Mouse (Mus musculus): ENCODE data around the gene Hoxa5. TPM values are rescaled to one million over a fixed set of nuclear protein-coding genes. Genes with fewer than 3 reads are reported as not detected.

Gene Hoxa5
- total and polyA plus RNA-seq, 3 experiments, result 0.83 to 4.1 (median 1.5) TPM

- dilution Hi-C loops (cut with MboI; ENCODE audit: extremely low pct_ligation_motif_present, extremely low pct_unique_long_range_greater_than_20kb, low sequenced_read_pairs) (no loop called here), in situ Hi-C loops (cut with MboI; ENCODE audit: low pct_ligation_motif_present, low pct_unique_long_range_greater_than_20kb, low sequenced_read_pairs) (loop anchor here (10.0 to 25.0 kb wide), 3 partner anchors 213 to 1010 kb away; partner anchors contain the start of gene Skap2)
- TF ChIP-seq NRF1 (IDR thresholded peaks at IDR 0.05; ENCODE audit: low read depth, low read length) (no peak), IRF4 (IDR thresholded peaks at IDR 0.05; ENCODE audit: low read depth, low read length) (no peak), ETS1 (conservative IDR thresholded peaks at IDR 0.05; ENCODE audit: low read depth, low read length) (no peak), JUND (conservative IDR thresholded peaks at IDR 0.05; ENCODE audit: low read depth, low read length) (no peak), TBP (conservative IDR thresholded peaks at IDR 0.05; ENCODE audit: low read depth, low read length) (no peak), USF1 (IDR thresholded peaks at IDR 0.05; ENCODE audit: low read depth, low read length) (no peak), MEF2A (IDR thresholded peaks at IDR 0.05; ENCODE audit: borderline replicate concordance, low read depth, low read length) (no peak), MAX (IDR thresholded peaks at IDR 0.05; ENCODE audit: low read length) (no peak), KAT2A (IDR thresholded peaks at IDR 0.05; ENCODE audit: insufficient replicate concordance, low read length) (no peak), BHLHE40 (IDR thresholded peaks at IDR 0.05; ENCODE audit: low read depth, low read length) (no peak), ELF1 (IDR thresholded peaks at IDR 0.05; ENCODE audit: low read depth, low read length) (no peak), TCF12 (IDR thresholded peaks at IDR 0.05; ENCODE audit: low read depth, low read length) (no peak), NELFE (IDR thresholded peaks at IDR 0.05; ENCODE audit: low read depth, low read length) (no peak)
- no peak overlapping the region for H3K9ac ChIP-seq (ENCODE audit: insufficient read depth, low read depth)
- no peaks in the 10 kb centered on the region for H3K27me3 ChIP-seq (replicated peaks)
- H3K27ac ChIP-seq (ENCODE audit: insufficient read depth, low read depth), result no peak overlapping the region
- peaks cover 18% of the 10 kb centered on the region for H3K9me3 ChIP-seq (replicated peaks; ENCODE audit: low read length)
- no peak overlapping the region for H3K4me2 ChIP-seq (ENCODE audit: insufficient read depth, low read depth, poor library complexity, severe bottlenecking)
- peaks cover 4 to 20% of the 10 kb centered on the region in 2 experiments for H3K36me3 ChIP-seq (replicated peaks in 1 of 2; ENCODE audit: control insufficient read depth in 1 of 2, insufficient read depth in 1 of 2, low read length in 1 of 2)
- H3K79me2 ChIP-seq (replicated peaks; ENCODE audit: control insufficient read depth, extremely low read depth, insufficient read depth, poor library complexity, severe bottlenecking), result no peaks in the 10 kb centered on the region
- H3K4me3 ChIP-seq (replicated peaks in 1 of 3; ENCODE audit: low read depth in 2 of 3, low read length in 2 of 3, poor library complexity in 1 of 3), result no peak overlapping the region
- H3K4me1 ChIP-seq (ENCODE audit: control insufficient read depth in 1 of 2, insufficient read depth in 2 of 2), result peaks cover 0 to 13% of the 10 kb centered on the region in 2 experiments; a peak in 2 of 4 replicates
- no peak for DNase-seq (ENCODE audit: extremely low read depth)
Observed at GRCm38 (mm10) chr6:52224895-52225611, 20.7 kb upstream of the Hoxa5 start.

- no peak overlapping the region for H3K4me2 ChIP-seq (ENCODE audit: insufficient read depth, low read depth, poor library complexity, severe bottlenecking)
Observed at GRCm38 (mm10) chr6:52223939-52224760, 19.8 kb upstream of the Hoxa5 start.

More at GRCm38 (mm10) chr6:52223939-52224760, 19.8 kb upstream of the Hoxa5 start:
- Histone ChIP-seq H3K9me3 (replicated peaks; ENCODE audit: low read length) (peaks cover 10% of the 10 kb centered on the region), H3K4me3 (replicated peaks in 1 of 3; ENCODE audit: low read depth in 2 of 3, low read length in 2 of 3, poor library complexity in 1 of 3) (no peak overlapping the region), H3K4me1 (ENCODE audit: control insufficient read depth in 1 of 2, insufficient read depth in 2 of 2) (peaks cover 0 to 13% of the 10 kb centered on the region in 2 experiments; a peak in 2 of 4 replicates), H3K27ac (ENCODE audit: insufficient read depth, low read depth) (no peak overlapping the region), H3K9ac (ENCODE audit: insufficient read depth, low read depth) (no peak overlapping the region), H3K79me2 (replicated peaks; ENCODE audit: control insufficient read depth, extremely low read depth, insufficient read depth, poor library complexity, severe bottlenecking) (no peaks in the 10 kb centered on the region), H3K36me3 (replicated peaks in 1 of 2; ENCODE audit: control insufficient read depth in 1 of 2, insufficient read depth in 1 of 2, low read length in 1 of 2) (peaks cover 0 to 12% of the 10 kb centered on the region in 2 experiments), H3K27me3 (replicated peaks) (no peaks in the 10 kb centered on the region)
- DNase-seq (ENCODE audit: extremely low read depth), result no peak
- TF ChIP-seq MEF2A (IDR thresholded peaks at IDR 0.05; ENCODE audit: borderline replicate concordance, low read depth, low read length) (no peak), CTCF (conservative IDR thresholded peaks at IDR 0.05 in 1 of 2, IDR thresholded peaks at IDR 0.05 in 1 of 2; ENCODE audit: low read depth in 2 of 2, low read length in 2 of 2) (no peak), SMC3 (IDR thresholded peaks at IDR 0.05; ENCODE audit: low read depth, low read length) (no peak), MAFK (IDR thresholded peaks at IDR 0.05; ENCODE audit: insufficient replicate concordance, low read length) (no peak), MYC (IDR thresholded peaks at IDR 0.05; ENCODE audit: low read depth, low read length) (no peak), SIN3A (IDR thresholded peaks at IDR 0.05; ENCODE audit: low read length) (no peak), MAZ (IDR thresholded peaks at IDR 0.05; ENCODE audit: low read depth, low read length) (no peak), BHLHE40 (IDR thresholded peaks at IDR 0.05; ENCODE audit: low read depth, low read length) (no peak), MAX (IDR thresholded peaks at IDR 0.05; ENCODE audit: low read length) (no peak), ELF1 (IDR thresholded peaks at IDR 0.05; ENCODE audit: low read depth, low read length) (no peak)
- in situ Hi-C loops (cut with MboI; ENCODE audit: low pct_ligation_motif_present, low pct_unique_long_range_greater_than_20kb, low sequenced_read_pairs), result loop anchor here (10.0 to 25.0 kb wide), 3 partner anchors 212 to 1009 kb away; partner anchors contain the start of gene Skap2
- dilution Hi-C loops (cut with MboI; ENCODE audit: extremely low pct_ligation_motif_present, extremely low pct_unique_long_range_greater_than_20kb, low sequenced_read_pairs), result no loop called here
